Comparison of ENCODE assay signal across 10 mouse cellular contexts in the genomic region with DNA sequence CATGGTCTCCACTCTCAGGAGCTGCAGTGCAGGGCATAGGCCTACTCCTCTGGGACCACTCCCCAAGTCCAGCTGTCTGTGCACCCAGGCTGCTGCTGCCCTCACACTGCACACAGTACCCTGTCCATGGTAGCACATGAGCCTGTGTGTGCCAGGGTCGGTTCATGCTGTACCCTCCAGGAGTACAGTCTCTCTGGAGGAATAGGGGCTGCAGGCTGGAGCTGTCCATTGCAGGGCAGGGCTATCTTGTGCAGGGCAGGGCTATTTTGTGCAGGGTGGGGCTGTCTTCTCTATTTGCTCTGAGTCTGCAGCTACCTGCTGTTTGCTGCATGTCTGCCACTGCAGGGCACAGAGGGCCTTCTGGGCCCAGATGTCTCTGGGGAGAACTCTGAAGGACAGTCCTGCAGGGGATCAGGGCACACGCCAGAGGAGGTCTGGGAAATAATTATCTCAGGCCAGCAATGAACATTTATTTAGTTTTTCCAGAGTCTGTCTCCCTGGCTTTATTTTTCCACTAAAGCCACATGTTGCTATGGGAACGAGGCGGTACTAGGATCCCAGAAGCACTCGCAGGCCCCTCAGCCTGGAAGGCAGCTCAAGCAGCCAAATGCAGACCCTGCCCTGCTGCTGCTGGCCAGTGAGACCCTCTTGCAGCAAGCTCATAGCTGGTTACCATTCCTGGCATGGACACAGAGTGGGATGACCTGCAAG.
DNase-seq lines count a peak whose midpoint lies in the region; ATAC-seq and TF ChIP-seq lines count a peak whose summit lies in the region.
"Had no signal": no experiment of that assay in that cellular context is flagged by ENCODE, and none has a peak within 500 bp of the region (broad histone marks: within the 10 kb centered on the region; RNA-seq: fewer than 3 reads in every experiment).

No protein-coding gene starts in this region.

- no peak overlapping the region for H3K9ac ChIP-seq in lung, embryonic 15.5 days
- H3K9ac ChIP-seq in forebrain, embryonic 14.5 days (ENCODE audit: low read length) = no peak overlapping the region
- H3K9ac ChIP-seq in intestine, embryonic 16.5 days (ENCODE audit: low read depth, low read length) = no peak overlapping the region
- H3K9ac ChIP-seq: liver, postnatal 0 days had no signal

- ATAC-seq in lung, embryonic 15.5 days (ENCODE audit: borderline replicate concordance, extremely low read depth, low FRiP score, low TSS enrichment) = peak; percentile 33; the same call in 1 of the 2 replicates
- peak; percentile 40; the same call in 1 of the 2 replicates for ATAC-seq in forebrain, embryonic 14.5 days
- ATAC-seq in intestine, embryonic 16.5 days = peak; percentile 43
- no peak for ATAC-seq in granulocyte monocyte progenitor cell, adult 5-6 weeks (replicated peaks; ENCODE audit: poor library complexity, severe bottlenecking)
- ATAC-seq: liver, postnatal 0 days had no signal

- no peak overlapping the region for H3K4me3 ChIP-seq in lung, embryonic 15.5 days
- H3K4me3 ChIP-seq in forebrain, embryonic 14.5 days (ENCODE audit: low read depth, low read length) = no peak overlapping the region
- no peak overlapping the region for H3K4me3 ChIP-seq in intestine, embryonic 16.5 days (ENCODE audit: low read length)
- H3K4me3 ChIP-seq in myocyte = no peak overlapping the region

- H3K4me1 ChIP-seq in lung, embryonic 15.5 days = peaks cover 19% of the 10 kb centered on the region
- peaks cover 7% of the 10 kb centered on the region for H3K4me1 ChIP-seq in forebrain, embryonic 14.5 days (ENCODE audit: control insufficient read depth, insufficient read depth, low read length)
- H3K4me1 ChIP-seq in intestine, embryonic 16.5 days (ENCODE audit: control insufficient read depth, insufficient read depth, low read length) = peaks cover 9% of the 10 kb centered on the region

- no peaks in the 10 kb centered on the region for H3K79me2 ChIP-seq in myocyte (ENCODE audit: control insufficient read depth, insufficient read depth)

- H3K4me2 ChIP-seq in lung, embryonic 15.5 days = no peak overlapping the region
- H3K4me2 ChIP-seq in forebrain, embryonic 14.5 days (ENCODE audit: low read length) = no peak overlapping the region
- no peak overlapping the region for H3K4me2 ChIP-seq in intestine, embryonic 16.5 days (ENCODE audit: low read depth, low read length)
- no peak overlapping the region for H3K4me2 ChIP-seq in myocyte (ENCODE audit: low read depth)

- no peaks in the 10 kb centered on the region for H3K9me3 ChIP-seq in lung, embryonic 15.5 days
- H3K9me3 ChIP-seq in forebrain, embryonic 14.5 days (replicated peaks; ENCODE audit: control insufficient read depth, low read length) = no peaks in the 10 kb centered on the region
- H3K9me3 ChIP-seq in intestine, embryonic 16.5 days (ENCODE audit: control insufficient read depth, low read length) = no peaks in the 10 kb centered on the region

- no peak overlapping the region for H3K27ac ChIP-seq in lung, embryonic 15.5 days
- H3K27ac ChIP-seq in forebrain, embryonic 14.5 days (ENCODE audit: low read depth, low read length) = no peak overlapping the region
- no peak overlapping the region for H3K27ac ChIP-seq in intestine, embryonic 16.5 days (ENCODE audit: low read length)

- no peak overlapping the region for H3ac ChIP-seq in myocyte (ENCODE audit: control insufficient read depth, insufficient read length)

- no peaks in the 10 kb centered on the region for H3K36me3 ChIP-seq in lung, embryonic 15.5 days
- H3K36me3 ChIP-seq in forebrain, embryonic 14.5 days (ENCODE audit: control insufficient read depth, insufficient read depth, low read length) = no peaks in the 10 kb centered on the region
- no peaks in the 10 kb centered on the region for H3K36me3 ChIP-seq in intestine, embryonic 16.5 days (ENCODE audit: control insufficient read depth, insufficient read depth, low read length)
- H3K36me3 ChIP-seq in myocyte (ENCODE audit: control insufficient read depth, insufficient read depth) = no peaks in the 10 kb centered on the region

- DNase-seq in lung, postnatal 10 days = no peak
- peak; percentile 66 for DNase-seq in forebrain, embryonic 14.5 days (ENCODE audit: low spot score)
- DNase-seq in left cerebral cortex, postnatal 14 days (ENCODE audit: low spot score in 2 of 2) = no peak
- DNase-seq in kidney, postnatal 25 days = no peak
- DNase-seq: liver, postnatal 0 days; right cerebral cortex, adult 18-20 months had no signal

- H3K27me3 ChIP-seq in lung, embryonic 15.5 days = no peaks in the 10 kb centered on the region
- H3K27me3 ChIP-seq in forebrain, embryonic 14.5 days (replicated peaks; ENCODE audit: control insufficient read depth, insufficient read depth, low read length) = no peaks in the 10 kb centered on the region
- no peaks in the 10 kb centered on the region for H3K27me3 ChIP-seq in intestine, embryonic 16.5 days (replicated peaks; ENCODE audit: control insufficient read depth, insufficient read depth, low read length)
- no peaks in the 10 kb centered on the region for H3K27me3 ChIP-seq in myocyte (ENCODE audit: control insufficient read depth, insufficient read depth, insufficient read length)

- WGBS in lung, embryonic 15.5 days = 36% methylated on average over 5 of the region's 5 CpGs
- 33% methylated on average over 5 of the region's 5 CpGs for WGBS in forebrain, embryonic 14.5 days
- 35% methylated on average over 5 of the region's 5 CpGs for whole genome bisulfite sequencing in intestine, embryonic 16.5 days

- intact Hi-C loops in left cerebral cortex, postnatal 14 days (cut with DNase I) = no loop called here

- TF ChIP-seq POLR2A in myocyte (IDR thresholded peaks at IDR 0.05; ENCODE audit: insufficient read length, low read depth) = no peak

TF ChIP-seq in myocyte, 11 proteins besides CTCF, POLR2A, EP300 and RAD21:
- TF ChIP-seq E2F4 (IDR thresholded peaks at IDR 0.05; ENCODE audit: insufficient read depth) (no peak), POLR2AphosphoS2 (IDR thresholded peaks at IDR 0.05; ENCODE audit: insufficient read length, low read depth) (no peak), SRF (IDR thresholded peaks at IDR 0.05; ENCODE audit: control insufficient read depth, insufficient read length, low read depth) (no peak), TCF12 (IDR thresholded peaks at IDR 0.05; ENCODE audit: insufficient read depth, poor library complexity, severe bottlenecking) (no peak), REST (IDR thresholded peaks at IDR 0.05; ENCODE audit: insufficient read depth, insufficient read length) (peak; percentile 70)
TF ChIP-seq in myocyte: peak in this region for 1.
